Mouse (Mus musculus) inflammation-experienced regulatory T-cells (primary cell): ENCODE data around the gene Mtfr1l. TPM values are rescaled to one million over a fixed set of nuclear protein-coding genes. Genes with fewer than 3 reads are reported as not detected.

ENCODE experiments used
- polyA plus RNA-seq, 2 experiments: library from polyadenylated mRNA; unstranded; fragments of 100-300 nt; shearing (Covaris generic); gene quantifications; one replicate each; pipeline ENCODE4 v1.2.1; 2017

Gene Mtfr1l
- polyA plus RNA-seq, result 100 to 1,000 TPM; 105 to 143 TPM

GRCm38 (mm10) chr4:134534932-134535786 is at the start of gene Mtfr1l:
Gene Mtfr1l, minus strand, starts transcription at chr4:134535387.

GRCm38 (mm10) chr4:134551494-134552316 is 16.5 kb upstream of the Mtfr1l start, which contains the start of gene Selenon:
Gene Selenon, minus strand, starts transcription at chr4:134552166.

GRCm38 (mm10) chr4:134510845-134511411 is 24.3 kb downstream of the Mtfr1l start, which contains the start of gene Aunip:
Gene Aunip, plus strand, starts transcription at chr4:134510999.

GRCm38 (mm10) chr4:134496595-134497210 is 38.5 kb downstream of the Mtfr1l start, which contains the start of gene Paqr7:
Gene Paqr7, plus strand, starts transcription at chr4:134496697.

Other genes starting within 250 kb of the Mtfr1l start
- gene Pdik1l, start 247.5 kb downstream of the Mtfr1l start, polyA plus RNA-seq, result 10 to 100 TPM; 14.0 to 16.6 TPM
- gene Trim63, start 220.3 kb downstream of the Mtfr1l start, polyA plus RNA-seq, result 1 to 10 TPM in 1 of 2 experiments, not detected in 1; 1.1 TPM
- gene Slc30a2, start 192.2 kb downstream of the Mtfr1l start, polyA plus RNA-seq, result under 1 TPM in 1 of 2 experiments, not detected in 1; 0.41 TPM
- 1 to 10 TPM; 1.1 to 1.7 TPM for gene Extl1, start 151.5 kb downstream of the Mtfr1l start, polyA plus RNA-seq
- gene Pafah2, start 139.1 kb downstream of the Mtfr1l start, polyA plus RNA-seq, result 1 to 10 TPM; 1.3 to 2.6 TPM
- 10 to 100 TPM; 33.1 to 37.7 TPM for gene Stmn1, start 67.1 kb downstream of the Mtfr1l start, polyA plus RNA-seq
- 10 to 100 TPM; 20.8 to 35.2 TPM for gene Paqr7, start 38.7 kb downstream of the Mtfr1l start, polyA plus RNA-seq
- gene Aunip, start 24.4 kb downstream of the Mtfr1l start, polyA plus RNA-seq, result 1 to 10 TPM in 1 of 2 experiments, under 1 TPM in 1; 0.57 to 1.9 TPM
- 1 to 10 TPM; 1.2 to 1.7 TPM for gene Selenon, start 16.8 kb upstream of the Mtfr1l start, polyA plus RNA-seq
- gene Man1c1, start 168.9 kb upstream of the Mtfr1l start, polyA plus RNA-seq, result 10 to 100 TPM in 1 of 2 experiments, 1 to 10 TPM in 1; 9.2 to 13.6 TPM
- 10 to 100 TPM; 53.4 to 86.7 TPM for gene Ldlrap1, start 232.6 kb upstream of the Mtfr1l start, polyA plus RNA-seq